Mouse (Mus musculus) liver, postnatal 0 days (tissue): ENCODE data around the gene Cenpt.

Source experiments
- CTCF ChIP-seq: sonication (generic); IDR thresholded peaks from 2 replicates; pipeline ENCODE4 v1.5.1; 2016; ENCODE audit warnings: antibody characterized with exemption, low read depth
- EP300 ChIP-seq: IDR thresholded peaks from 2 replicates; pipeline ENCODE4 v1.6.1; 2016; ENCODE audit warnings: antibody characterized with exemption, low read depth, mild to moderate bottlenecking

GRCm38 (mm10) chr8:105854715-105855216 is 1.7 kb upstream of the Cenpt start, which contains the start of gene Thap11:
- TF ChIP-seq CTCF: peak; percentile 93
- TF ChIP-seq EP300: peak; percentile 52; the same call in 1 of the 2 replicates
